Mouse (Mus musculus) small intestine, adult 2 months (tissue): ENCODE data around the gene Ube2d2b.

ENCODE experiments used
- CTCF ChIP-seq: fragments of 200-500 bp; IDR thresholded peaks from 2 replicates; pipeline ENCODE4 v1.5.1; 2012; ENCODE audit warnings: low read depth, mild to moderate bottlenecking, control low read depth, inconsistent platforms, low read length, moderate library complexity, mixed read lengths; ENCODE audit not compliant: insufficient replicate concordance, insufficient read length; ENCODE audit errors: extremely low read depth
- POLR2A ChIP-seq: fragments of 200-500 bp; IDR thresholded peaks from 2 replicates; pipeline ENCODE4 v1.6.1; 2012; ENCODE audit warnings: low read depth, mild to moderate bottlenecking, control low read depth, inconsistent platforms, low read length, moderate library complexity

DNA sequence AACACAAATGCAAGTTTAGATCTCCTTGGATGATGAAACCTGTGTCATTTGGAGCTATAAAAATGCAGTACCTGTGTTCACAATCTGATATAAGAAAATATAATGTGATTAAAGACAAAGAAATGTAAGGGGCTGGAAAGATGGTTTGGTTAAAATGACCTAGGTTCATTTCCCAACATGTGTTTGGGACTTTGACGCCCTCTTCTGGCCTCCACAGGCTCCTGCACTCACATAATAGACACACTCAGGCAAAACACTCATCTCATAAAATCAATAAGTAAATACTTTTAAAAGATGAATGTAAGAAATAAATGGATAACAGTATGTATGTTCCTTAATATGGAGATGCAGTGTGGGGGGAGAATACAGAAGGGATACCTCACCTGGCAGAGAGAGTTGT lies 47.2 kb downstream of the Ube2d2b start:
- TF ChIP-seq POLR2A (no peak), CTCF (no peak)
